Mouse (Mus musculus): ENCODE measurements around the gene AB124611. TPM values are rescaled to one million over a fixed set of nuclear protein-coding genes. Genes with fewer than 3 reads are reported as not detected.
"Not testable (repeated sequence)": the region's sequence is repeated elsewhere in the genome, so short reads cannot be mapped to it uniquely, and the experiment has no call there.

Gene AB124611
- polyA plus RNA-seq, 1 experiment from 2014 or later, result 4.3 TPM

DNA sequence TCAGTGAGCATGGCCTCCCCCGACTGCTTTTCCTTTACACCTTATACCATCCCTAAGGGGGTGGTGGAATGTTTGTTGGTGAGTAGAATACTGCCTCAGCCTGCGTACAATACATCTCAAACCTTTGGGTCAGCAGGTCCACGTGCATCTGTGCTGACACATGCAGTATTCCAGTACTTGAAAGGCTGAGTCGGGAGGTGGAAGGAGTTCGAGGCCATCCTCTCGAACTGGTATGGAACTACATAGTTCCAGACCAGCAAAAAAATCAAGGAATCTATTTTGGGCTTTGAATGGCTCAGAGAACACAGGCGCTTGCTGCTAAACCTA, 15.3 kb upstream of the AB124611 start:
- ATAC-seq (replicated peaks; ENCODE audit: low FRiP score) (peak; percentile 24; the same call in 1 of the 2 replicates), DNase-seq (ENCODE audit: low spot score) (no peak)
- Histone ChIP-seq H3K27ac (ENCODE audit: low read depth, low read length) (peak overlapping the region; percentile 51), H3K4me3 (ENCODE audit: low read depth, low read length) (peak overlapping the region; percentile 74), H3K36me3 (ENCODE audit: control insufficient read depth, insufficient read depth, low read length) (peaks cover 29% of the 10 kb centered on the region), H3K9ac (ENCODE audit: low read depth, low read length) (peak overlapping the region; percentile 82), H3K4me1 (replicated peaks; ENCODE audit: control insufficient read depth, insufficient read depth, low read length) (peaks cover 11% of the 10 kb centered on the region), H3K9me3 (ENCODE audit: control insufficient read depth, low read length) (no peaks in the 10 kb centered on the region), H3K27me3 (replicated peaks; ENCODE audit: control insufficient read depth, insufficient read depth, low read length) (no peaks in the 10 kb centered on the region), H3K4me2 (peak overlapping the region; percentile 82)
- WGBS, result 7% methylated on average over 7 of the region's 7 CpGs

DNA sequence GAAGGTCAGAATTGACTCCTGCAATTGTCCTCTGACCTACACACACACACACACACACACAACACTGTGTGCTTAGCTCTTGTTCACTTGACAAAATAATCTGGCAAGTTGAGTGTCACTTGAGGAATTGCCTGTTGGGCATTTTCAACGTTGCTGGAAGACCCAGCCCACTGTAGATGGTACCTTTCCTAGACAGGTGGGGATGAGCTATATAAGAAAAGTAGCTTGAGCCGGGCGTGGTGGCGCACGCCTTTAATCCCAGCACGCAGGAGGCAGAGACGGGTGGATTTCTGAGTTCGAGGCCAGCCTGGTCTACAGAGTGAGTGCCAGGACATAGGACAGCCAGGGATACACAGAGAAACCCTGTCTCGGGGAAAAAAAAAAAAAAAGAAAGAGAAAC, 14.9 kb upstream of the AB124611 start:
- WGBS, result 71% methylated on average over 9 of the region's 9 CpGs
- peak overlapping the region; percentile 82 for H3K4me2 ChIP-seq
- H3K9ac ChIP-seq (ENCODE audit: low read depth, low read length), result peak overlapping the region; percentile 82
- H3K27ac ChIP-seq (ENCODE audit: low read depth, low read length), result peak overlapping the region; percentile 51; the same call in 1 of the 2 replicates
- ATAC-seq (replicated peaks; ENCODE audit: low FRiP score) (no peak), DNase-seq (ENCODE audit: low spot score) (no peak)
- H3K4me3 ChIP-seq (ENCODE audit: low read depth, low read length), result peak overlapping the region; percentile 74
- H3K9me3 ChIP-seq (ENCODE audit: control insufficient read depth, low read length), result no peaks in the 10 kb centered on the region
- peaks cover 11% of the 10 kb centered on the region for H3K4me1 ChIP-seq (replicated peaks; ENCODE audit: control insufficient read depth, insufficient read depth, low read length)
- H3K36me3 ChIP-seq (ENCODE audit: control insufficient read depth, insufficient read depth, low read length), result peaks cover 25% of the 10 kb centered on the region
- H3K27me3 ChIP-seq (replicated peaks; ENCODE audit: control insufficient read depth, insufficient read depth, low read length), result no peaks in the 10 kb centered on the region

DNA sequence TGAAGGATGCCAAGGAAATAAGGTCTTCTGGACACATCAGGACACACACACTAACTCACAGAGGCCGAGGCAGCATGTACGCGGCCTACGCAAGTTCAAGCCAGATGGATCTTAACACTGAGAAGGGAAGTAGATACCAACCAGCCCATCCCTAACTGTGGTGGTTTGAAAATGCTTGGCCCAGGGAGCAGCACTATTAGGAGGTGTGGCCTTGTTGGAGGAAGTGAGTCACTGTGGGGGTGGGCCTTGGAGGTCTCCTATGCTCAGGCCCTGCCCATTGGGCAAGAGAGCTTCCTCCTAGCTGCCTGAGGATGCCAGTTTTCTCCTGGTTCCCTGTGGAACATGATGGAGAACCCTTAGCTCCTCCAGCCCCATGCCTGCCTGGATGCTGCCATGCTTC, 12.5 kb upstream of the AB124611 start:
- Histone ChIP-seq H3K4me2 (no peak overlapping the region), H3K9me3 (ENCODE audit: control insufficient read depth, low read length) (no peaks in the 10 kb centered on the region), H3K27me3 (replicated peaks; ENCODE audit: control insufficient read depth, insufficient read depth, low read length) (no peaks in the 10 kb centered on the region), H3K9ac (ENCODE audit: low read depth, low read length) (no peak overlapping the region), H3K4me1 (replicated peaks; ENCODE audit: control insufficient read depth, insufficient read depth, low read length) (peaks cover 11% of the 10 kb centered on the region), H3K4me3 (ENCODE audit: low read depth, low read length) (no peak overlapping the region), H3K36me3 (ENCODE audit: control insufficient read depth, insufficient read depth, low read length) (peaks cover 5% of the 10 kb centered on the region), H3K27ac (ENCODE audit: low read depth, low read length) (no peak overlapping the region)
- no peak for DNase-seq (ENCODE audit: low spot score)
- WGBS, result 99% methylated on average over 4 of the region's 4 CpGs
- no peak for ATAC-seq (replicated peaks; ENCODE audit: low FRiP score)

DNA sequence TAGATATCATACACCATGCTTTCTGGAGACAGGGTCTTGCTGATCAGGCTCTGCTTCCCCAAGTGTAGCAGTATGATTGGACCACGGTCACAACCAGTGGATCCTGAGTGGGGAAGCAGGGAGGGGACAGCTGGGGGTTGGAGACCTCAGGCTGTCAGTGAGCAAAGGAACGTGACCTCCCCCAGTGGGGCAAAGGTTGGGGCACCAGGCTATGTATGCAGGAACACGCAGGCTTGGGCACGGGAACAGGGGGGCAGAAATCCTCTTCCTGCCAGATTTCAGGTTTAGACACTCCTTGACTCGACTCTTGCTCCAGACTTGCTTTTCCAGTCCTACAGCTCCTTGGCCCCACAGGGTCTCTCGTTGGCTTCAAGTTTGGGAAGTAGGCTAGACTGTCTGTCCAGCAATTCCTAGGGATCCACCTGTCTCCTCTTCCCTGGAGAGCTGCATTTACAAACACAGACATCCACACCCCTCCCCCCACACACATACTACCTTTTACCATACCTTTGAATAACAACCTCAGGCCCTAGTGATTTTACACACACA, 8.0 kb upstream of the AB124611 start:
- Histone ChIP-seq H3K9me3 (ENCODE audit: control insufficient read depth, low read length) (no peaks in the 10 kb centered on the region), H3K27ac (ENCODE audit: low read depth, low read length) (no peak overlapping the region), H3K4me3 (ENCODE audit: low read depth, low read length) (no peak overlapping the region), H3K9ac (ENCODE audit: low read depth, low read length) (no peak overlapping the region), H3K4me2 (no peak overlapping the region), H3K4me1 (replicated peaks; ENCODE audit: control insufficient read depth, insufficient read depth, low read length) (no peaks in the 10 kb centered on the region), H3K27me3 (replicated peaks; ENCODE audit: control insufficient read depth, insufficient read depth, low read length) (no peaks in the 10 kb centered on the region), H3K36me3 (ENCODE audit: control insufficient read depth, insufficient read depth, low read length) (no peaks in the 10 kb centered on the region)
- no peak for ATAC-seq (replicated peaks; ENCODE audit: low FRiP score)
- DNase-seq (ENCODE audit: low spot score), result no peak
- WGBS, result 73% methylated on average over 6 of the region's 6 CpGs

DNA sequence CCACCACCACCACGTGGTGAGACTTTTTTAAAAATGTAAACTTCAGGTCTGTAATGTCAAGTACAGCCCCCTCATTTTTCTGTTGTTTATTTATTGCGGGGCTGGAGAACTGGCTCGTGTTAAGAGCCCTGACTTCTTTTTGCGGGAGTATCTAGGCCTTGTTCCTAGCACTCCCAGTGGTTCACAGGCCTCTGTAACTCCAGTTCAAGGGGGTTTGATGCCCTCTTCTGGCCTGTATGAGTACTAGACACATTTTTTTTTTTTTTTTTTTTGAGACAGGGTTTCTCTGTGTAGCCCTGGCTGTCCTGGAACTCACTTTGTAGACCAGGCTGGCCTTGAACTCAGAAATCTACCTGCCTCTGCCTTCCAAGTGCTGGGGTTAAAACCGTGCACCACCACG, 7.3 kb upstream of the AB124611 start:
- not testable (repeated sequence) for H3K4me3 ChIP-seq (ENCODE audit: low read depth, low read length); H3K9ac ChIP-seq (ENCODE audit: low read depth, low read length); H3K36me3 ChIP-seq (ENCODE audit: control insufficient read depth, insufficient read depth, low read length); H3K9me3 ChIP-seq (ENCODE audit: control insufficient read depth, low read length); ATAC-seq (replicated peaks; ENCODE audit: low FRiP score); H3K4me1 ChIP-seq (replicated peaks; ENCODE audit: control insufficient read depth, insufficient read depth, low read length); H3K27ac ChIP-seq (ENCODE audit: low read depth, low read length); DNase-seq (ENCODE audit: low spot score); H3K27me3 ChIP-seq (replicated peaks; ENCODE audit: control insufficient read depth, insufficient read depth, low read length); H3K4me2 ChIP-seq
- WGBS, result 81% methylated on average over 6 of the region's 6 CpGs

DNA sequence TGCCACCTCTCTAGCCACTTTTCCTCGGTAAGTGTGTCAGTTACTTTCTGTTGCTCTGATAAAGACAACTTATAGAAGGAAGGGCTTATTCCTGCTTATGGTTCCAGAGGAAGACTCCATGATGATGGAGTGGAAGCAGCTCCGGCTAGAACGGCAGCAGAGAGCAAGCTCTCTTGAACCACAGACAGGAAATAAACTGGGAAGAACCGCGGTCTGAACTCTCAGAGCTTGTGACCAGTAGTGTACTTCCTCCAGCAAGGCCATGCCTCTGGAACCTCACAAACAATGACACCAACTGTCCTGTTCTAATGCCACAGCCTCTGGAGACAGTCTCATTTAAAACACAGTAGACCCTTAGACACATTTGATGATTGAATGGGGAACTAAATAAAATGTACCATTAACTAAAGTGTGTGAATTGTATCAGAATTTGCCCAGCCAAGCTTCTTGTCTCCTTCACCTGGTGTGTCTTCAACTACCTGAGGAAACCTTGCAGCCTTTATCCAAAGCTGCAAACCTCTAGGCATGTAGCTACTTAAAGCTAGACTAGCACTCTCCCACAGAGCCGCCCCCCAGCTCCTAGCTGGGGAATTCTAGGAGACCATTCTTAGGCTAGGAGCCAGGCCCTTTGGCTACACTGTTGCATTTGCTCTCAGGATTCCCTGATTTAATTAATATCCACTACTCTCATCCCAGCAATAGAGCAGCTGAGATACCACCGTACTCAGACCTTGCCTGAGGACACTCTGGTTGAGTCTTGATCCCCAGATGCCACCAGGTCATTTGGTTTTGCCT, 637 bp upstream of the AB124611 start:
- H3K27ac ChIP-seq (ENCODE audit: low read depth, low read length), result no peak overlapping the region
- 0 out of 2 replicates have a peak, but pooled peaks cover 3% of the 10 kb centered on the region for H3K4me1 ChIP-seq (replicated peaks; ENCODE audit: control insufficient read depth, insufficient read depth, low read length)
- DNase-seq (ENCODE audit: low spot score) (no peak), ATAC-seq (replicated peaks; ENCODE audit: low FRiP score) (no peak)
- H3K36me3 ChIP-seq (ENCODE audit: control insufficient read depth, insufficient read depth, low read length), result no peaks in the 10 kb centered on the region
- no peaks in the 10 kb centered on the region for H3K9me3 ChIP-seq (ENCODE audit: control insufficient read depth, low read length)
- H3K4me2 ChIP-seq, result no peak overlapping the region
- H3K9ac ChIP-seq (ENCODE audit: low read depth, low read length), result no peak overlapping the region
- no peaks in the 10 kb centered on the region for H3K27me3 ChIP-seq (replicated peaks; ENCODE audit: control insufficient read depth, insufficient read depth, low read length)
- no peak overlapping the region for H3K4me3 ChIP-seq (ENCODE audit: low read depth, low read length)
- 57% methylated on average over 7 of the region's 7 CpGs for WGBS

DNA sequence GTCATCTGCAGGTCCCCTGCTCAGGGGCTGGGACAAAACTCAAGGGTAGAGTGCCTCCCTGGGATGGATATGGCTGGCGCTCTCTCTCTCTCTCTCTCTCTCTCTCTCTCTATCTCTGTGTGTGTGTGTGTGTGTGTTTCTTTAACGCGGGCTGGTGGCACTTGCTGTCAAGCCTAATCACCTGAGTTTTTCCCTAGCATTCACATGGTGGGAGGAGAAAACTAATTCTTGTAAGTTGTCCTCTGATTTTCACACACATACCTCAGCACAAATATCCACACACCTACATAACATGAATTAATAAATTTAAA, 613 bp downstream of the AB124611 start:
- 75% methylated on average over 3 of the region's 3 CpGs for WGBS
- DNase-seq (ENCODE audit: low spot score), result no peak
- no peak for ATAC-seq (replicated peaks; ENCODE audit: low FRiP score)
- Histone ChIP-seq H3K4me3 (ENCODE audit: low read depth, low read length) (no peak overlapping the region), H3K9ac (ENCODE audit: low read depth, low read length) (no peak overlapping the region), H3K27me3 (replicated peaks; ENCODE audit: control insufficient read depth, insufficient read depth, low read length) (no peaks in the 10 kb centered on the region), H3K4me2 (no peak overlapping the region; the same call in 1 of the 2 replicates), H3K9me3 (ENCODE audit: control insufficient read depth, low read length) (no peaks in the 10 kb centered on the region), H3K27ac (ENCODE audit: low read depth, low read length) (no peak overlapping the region), H3K36me3 (ENCODE audit: control insufficient read depth, insufficient read depth, low read length) (no peaks in the 10 kb centered on the region), H3K4me1 (replicated peaks; ENCODE audit: control insufficient read depth, insufficient read depth, low read length) (0 out of 2 replicates have a peak, but pooled peaks cover 3% of the 10 kb centered on the region)

DNA sequence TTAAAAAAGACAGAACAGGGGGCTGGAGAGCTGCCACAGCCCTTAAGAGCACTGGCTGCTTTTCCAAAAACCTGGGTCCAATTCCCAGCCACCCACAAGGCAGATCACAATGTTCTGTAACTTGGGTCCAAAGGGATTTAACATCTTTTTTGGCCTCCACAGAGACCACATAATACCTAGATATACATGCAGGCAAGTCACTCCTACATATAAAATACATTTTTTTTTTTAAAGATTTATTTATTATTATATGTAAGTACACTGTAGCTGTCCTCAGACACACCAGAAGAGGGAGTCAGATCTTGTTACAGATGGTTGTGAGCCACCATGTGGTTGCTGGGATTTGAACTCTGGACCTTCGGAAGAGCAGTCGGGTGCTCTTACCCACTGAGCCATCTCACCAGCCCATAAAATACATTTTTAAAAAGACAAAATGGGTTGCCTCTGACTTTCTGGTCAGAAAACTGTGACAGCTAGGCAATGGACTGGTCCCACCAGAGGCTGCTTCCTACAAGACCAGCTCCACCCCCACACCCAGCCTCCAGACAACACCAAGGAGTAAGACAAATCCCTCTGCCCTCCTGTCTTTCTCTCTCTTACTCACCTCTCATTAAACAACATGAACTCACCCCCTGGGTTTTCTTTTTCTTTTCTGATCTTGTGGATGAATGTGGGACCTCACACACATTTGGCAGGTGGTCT, 1.3 kb downstream of the AB124611 start:
- Histone ChIP-seq H3K4me3 (ENCODE audit: low read depth, low read length) (no peak overlapping the region), H3K27ac (ENCODE audit: low read depth, low read length) (peak overlapping the region; percentile 25; the same call in 1 of the 2 replicates), H3K36me3 (ENCODE audit: control insufficient read depth, insufficient read depth, low read length) (no peaks in the 10 kb centered on the region), H3K4me1 (replicated peaks; ENCODE audit: control insufficient read depth, insufficient read depth, low read length) (0 out of 2 replicates have a peak, but pooled peaks cover 3% of the 10 kb centered on the region), H3K4me2 (no peak overlapping the region), H3K27me3 (replicated peaks; ENCODE audit: control insufficient read depth, insufficient read depth, low read length) (no peaks in the 10 kb centered on the region), H3K9me3 (ENCODE audit: control insufficient read depth, low read length) (no peaks in the 10 kb centered on the region), H3K9ac (ENCODE audit: low read depth, low read length) (no peak overlapping the region)
- 95% methylated on average over 2 of the region's 2 CpGs for WGBS
- DNase-seq (ENCODE audit: low spot score) (no peak), ATAC-seq (replicated peaks; ENCODE audit: low FRiP score) (no peak)

Measured in liver, embryonic 11.5 days (tissue).